Mouse (Mus musculus) embryo, embryonic 9.5 days (tissue): ENCODE results near the gene Fnip2.

Experiments
- DNase-seq: peaks from one replicate; pipeline ENCODE4 v3.0.0-alpha.2; 2017; ENCODE audit errors: extremely low spot score

Gene Fnip2

GRCm38 (mm10) chr3:79415929-79416328 lies 151.7 kb downstream of the Fnip2 start:
- no peak for DNase-seq

- no peak for DNase-seq
These were observed 152.5 kb downstream of the Fnip2 start for GRCm38 (mm10) chr3:79415081-79415480.

GRCm38 (mm10) chr3:79413492-79413891 lies 154.1 kb downstream of the Fnip2 start:
- no peak for DNase-seq

GRCm38 (mm10) chr3:79411666-79412065 lies 155.9 kb downstream of the Fnip2 start:
- DNase-seq: no peak

- peak; percentile 31 for DNase-seq
These were observed 157.0 kb downstream of the Fnip2 start for GRCm38 (mm10) chr3:79410629-79410995.

- DNase-seq: peak; percentile 42
These were observed 157.5 kb downstream of the Fnip2 start for GRCm38 (mm10) chr3:79409927-79410628.

GRCm38 (mm10) chr3:79408546-79408945 lies 159.1 kb downstream of the Fnip2 start:
- DNase-seq: peak; percentile 42
